Mouse (Mus musculus): ENCODE measurements around the gene Baiap2l2. TPM values are rescaled to one million over a fixed set of nuclear protein-coding genes. Genes with fewer than 3 reads are reported as not detected.

Gene Baiap2l2
- not detected in 4 replicates for total RNA-seq (2023)

GRCm38 (mm10) chr15:79285399-79285798, at the start of gene Baiap2l2:
Baiap2l2 (minus strand) TSS chr15:79285537.

GRCm38 (mm10) chr15:79328058-79328938, 43.0 kb upstream of the Baiap2l2 start, which contains the start of gene Pla2g6:
Pla2g6 (minus strand) TSS chr15:79328390.

GRCm38 (mm10) chr15:79254661-79255060, 30.7 kb downstream of the Baiap2l2 start, which contains the start of gene Slc16a8:
Slc16a8 (minus strand) TSS chr15:79254761.

GRCm38 (mm10) chr15:79229058-79229821, 56.1 kb downstream of the Baiap2l2 start, which contains the start of the genes Pick1 and Gm49486:
Pick1 (plus strand) TSS chr15:79229173.
Gm49486 (plus strand) TSS chr15:79229391.

Other genes starting within 250 kb of the Baiap2l2 start
- gene Galr3, start 243.7 kb downstream of the Baiap2l2 start, total RNA-seq (2023) = not detected in 4 replicates
- gene Ankrd54, start 222.6 kb downstream of the Baiap2l2 start, total RNA-seq (2023) = 33.0 to 36.2 TPM (median 34.8 TPM) in 4 replicates
- gene Eif3l, start 210.4 kb downstream of the Baiap2l2 start, total RNA-seq (2023) = 98.5 to 108 TPM (median 105 TPM) in 4 replicates
- gene Micall1, start 176.6 kb downstream of the Baiap2l2 start, total RNA-seq (2023) = 41.7 to 56.4 TPM (median 50.6 TPM) in 4 replicates
- 38.2 to 58.6 TPM (median 48.1 TPM) in 4 replicates for gene Polr2f, start 144.5 kb downstream of the Baiap2l2 start, total RNA-seq (2023)
- gene 1700088E04Rik, start 144.3 kb downstream of the Baiap2l2 start, total RNA-seq (2023) = not detected in 4 replicates
- gene Sox10, start 120.3 kb downstream of the Baiap2l2 start, total RNA-seq (2023) = not detected in 4 replicates
- 34.2 to 40.6 TPM (median 37.6 TPM) in 4 replicates for gene Pick1, start 56.4 kb downstream of the Baiap2l2 start, total RNA-seq (2023)
- gene Gm49486, start 56.1 kb downstream of the Baiap2l2 start, total RNA-seq (2023) = 0.51 to 3.3 TPM (median 1.1 TPM) in 4 replicates
- not detected in 4 replicates for gene Slc16a8, start 30.8 kb downstream of the Baiap2l2 start, total RNA-seq (2023)
- gene Pla2g6, start 42.9 kb upstream of the Baiap2l2 start, total RNA-seq (2023) = 13.4 to 16.9 TPM (median 15.6 TPM) in 4 replicates
- gene Maff, start 61.1 kb upstream of the Baiap2l2 start, total RNA-seq (2023) = 91.7 to 120 TPM (median 98.1 TPM) in 4 replicates
- 36.7 to 44.2 TPM (median 38.3 TPM) in 4 replicates for gene Tmem184b, start 118.0 kb upstream of the Baiap2l2 start, total RNA-seq (2023)
- gene Csnk1e, start 170.0 kb upstream of the Baiap2l2 start, total RNA-seq (2023) = 41.3 to 53.2 TPM (median 43.4 TPM) in 4 replicates
- gene Kcnj4, start 219.7 kb upstream of the Baiap2l2 start, total RNA-seq (2023) = not detected in 4 replicates
- gene Kdelr3, start 230.9 kb upstream of the Baiap2l2 start, total RNA-seq (2023) = not detected in 4 replicates